ENCODE assay signal across 7 mouse cellular contexts in genomic region chr4:129032963-129033951, GRCm38 (mm10). TPM values are rescaled to one million over a fixed set of nuclear protein-coding genes. Genes with fewer than 3 reads are reported as not detected.
DNase-seq lines count a peak whose midpoint lies in the region; ATAC-seq lines count a peak whose summit lies in the region.

No protein-coding gene starts in this region.

- no peak overlapping the region; the same call in 1 of the 2 replicates for H3K4me3 ChIP-seq in macrophage (ENCODE audit: inconsistent target)
- no peak overlapping the region for H3K4me3 ChIP-seq in stomach, embryonic 14.5 days (ENCODE audit: low read depth, low read length)

- H3K4me2 ChIP-seq in stomach, embryonic 14.5 days (replicated peaks; ENCODE audit: low read depth, low read length), result peak overlapping the region; percentile 21

- no peaks in the 10 kb centered on the region; the same call in 1 of the 2 replicates for H3K4me1 ChIP-seq in stomach, embryonic 14.5 days (ENCODE audit: control insufficient read depth, insufficient read depth, low read length)

- 9% methylated on average over 17 of the region's 17 CpGs for WGBS in macrophage (ENCODE audit: missing documents)
- WGBS in stomach, embryonic 14.5 days, result 17% methylated on average over 17 of the region's 17 CpGs

- H3K9ac ChIP-seq in stomach, embryonic 14.5 days (replicated peaks; ENCODE audit: low read depth, low read length), result no peak overlapping the region

- no peaks in the 10 kb centered on the region for H3K27me3 ChIP-seq in stomach, embryonic 14.5 days (ENCODE audit: control insufficient read depth, insufficient read depth, low read length)

- H3K9me3 ChIP-seq in stomach, embryonic 14.5 days (ENCODE audit: control insufficient read depth, low read depth, low read length), result no peaks in the 10 kb centered on the region

- DNase-seq in CD4-positive, CD25-positive, alpha-beta regulatory T cell, adult 2 months (ENCODE audit: low read depth, low spot score), result peak; percentile 87
- peak; percentile 76 for DNase-seq in Muller cell, postnatal 12 days (ENCODE audit: inconsistent ontology term)
- DNase-seq in cerebellum, postnatal 36 days, result peak; percentile 72 to 74
- DNase-seq in heart, adult 9 months (ENCODE audit: low spot score in 2 of 2), result peak; percentile 56 to 65
- peak; percentile 83 for DNase-seq in kidney, postnatal 14 days

- H3K36me3 ChIP-seq in macrophage (ENCODE audit: inconsistent target), result no peaks in the 10 kb centered on the region
- H3K36me3 ChIP-seq in stomach, embryonic 14.5 days (ENCODE audit: control insufficient read depth, insufficient read depth, low read length), result no peaks in the 10 kb centered on the region

- H3K27ac ChIP-seq in macrophage, result peak overlapping the region; percentile 92
- H3K27ac ChIP-seq in stomach, embryonic 14.5 days (ENCODE audit: low read length), result no peak overlapping the region; the same call in 1 of the 2 replicates

- peak; percentile 91 for ATAC-seq in stomach, embryonic 14.5 days (ENCODE audit: insufficient number of reproducible peaks, insufficient read depth, low FRiP score, low read depth)

- H3K79me2 ChIP-seq in macrophage (ENCODE audit: inconsistent target), result no peaks in the 10 kb centered on the region

RNA-seq across cellular contexts. Expression of gene Rnf19b, which starts 24.8 kb away (rescaled TPM):
- total RNA-seq in macrophage (2018; cell fraction: chromatin; rRNA removed), result 100 to 1,000 TPM in 23 of 26 experiments, 10 to 100 TPM in 3; 43.8 to 854 (median 239) TPM
- 100 to 1,000 TPM in 21 of 26 experiments, 10 to 100 TPM in 5; 61.2 to 599 (median 214) TPM for total RNA-seq in macrophage (2018; cell fraction: cytosol; rRNA removed)
- total RNA-seq in macrophage (2018; cell fraction: nucleus; rRNA removed), result 100 to 1,000 TPM in 23 of 26 experiments, 10 to 100 TPM in 3; 42.1 to 649 (median 369) TPM
- 46.8 to 75.4 TPM (median 72.8 TPM) in 3 replicates for polyA plus RNA-seq in macrophage (2018)
- 6.9 and 7.2 TPM in 2 replicates for polyA plus RNA-seq in stomach, embryonic 14.5 days (2014; fragmentation: Nextera tagmentation; extraction: Ambion mirVana)

RNA-seq across cellular contexts. Expression of gene Ak2, which starts 41.5 kb away (rescaled TPM):
- 100 to 1,000 TPM in 1 of 26 experiments, 10 to 100 TPM in 25; 36.7 to 102 (median 78.7) TPM for total RNA-seq in macrophage (2018; cell fraction: chromatin; rRNA removed)
- 100 to 1,000 TPM in 4 of 26 experiments, 10 to 100 TPM in 22; 56.1 to 106 (median 81.4) TPM for total RNA-seq in macrophage (2018; cell fraction: cytosol; rRNA removed)
- 100 to 1,000 TPM in 2 of 26 experiments, 10 to 100 TPM in 24; 53.5 to 105 (median 79.1) TPM for total RNA-seq in macrophage (2018; cell fraction: nucleus; rRNA removed)
- 63.1 to 68.1 TPM (median 64.7 TPM) in 3 replicates for polyA plus RNA-seq in macrophage (2018)
- polyA plus RNA-seq in stomach, embryonic 14.5 days (2014; fragmentation: Nextera tagmentation; extraction: Ambion mirVana), result 123 and 127 TPM in 2 replicates
